Mouse (Mus musculus): Measurements from ENCODE around the gene Scaf11. TPM values are rescaled to one million over a fixed set of nuclear protein-coding genes. Genes with fewer than 3 reads are reported as not detected.

The Scaf11 gene
- polyA plus RNA-seq, 1 experiment = 11.6 TPM

GRCm38 (mm10) chr15:96408717-96409121 lies 51.9 kb downstream of the Scaf11 start:
- 77% methylated on average over 6 of the region's 6 CpGs for WGBS
- DNase-seq (ENCODE audit: low read depth, low spot score) = no peak

- 29% methylated on average over 2 of the region's 2 CpGs for WGBS
- no peak for DNase-seq (ENCODE audit: low read depth, low spot score)
These were observed 53.5 kb downstream of the Scaf11 start for GRCm38 (mm10) chr15:96407151-96407550.

DNA sequence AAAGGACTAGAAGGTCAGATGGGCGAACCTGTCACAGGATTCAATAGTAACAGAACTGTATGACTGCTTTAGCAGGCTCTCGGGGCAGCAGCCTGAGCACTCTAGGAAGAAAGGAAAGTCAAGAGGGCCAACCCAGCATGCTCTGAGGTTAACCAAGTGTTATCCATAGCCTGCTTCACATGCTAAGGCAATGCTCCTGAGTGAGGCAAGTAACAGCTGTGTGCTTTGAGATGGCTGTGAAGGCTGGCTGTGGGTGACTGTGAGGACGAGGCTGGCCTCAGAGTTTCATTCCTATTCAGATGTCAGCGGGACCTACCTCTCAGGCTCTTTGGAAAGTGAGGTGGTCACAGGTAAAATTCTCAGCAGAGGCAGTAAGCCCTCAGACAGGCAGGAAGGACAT lies 54.4 kb downstream of the Scaf11 start:
- 89% methylated on average over 4 of the region's 4 CpGs for WGBS
- DNase-seq (ENCODE audit: low read depth, low spot score) = no peak

GRCm38 (mm10) chr15:96405548-96405947 lies 55.1 kb downstream of the Scaf11 start:
- 73% methylated on average over 5 of the region's 5 CpGs for WGBS
- no peak for DNase-seq (ENCODE audit: low read depth, low spot score)

GRCm38 (mm10) chr15:96398333-96398732 lies 62.3 kb downstream of the Scaf11 start:
- 88% methylated on average over 10 of the region's 10 CpGs for WGBS

DNA sequence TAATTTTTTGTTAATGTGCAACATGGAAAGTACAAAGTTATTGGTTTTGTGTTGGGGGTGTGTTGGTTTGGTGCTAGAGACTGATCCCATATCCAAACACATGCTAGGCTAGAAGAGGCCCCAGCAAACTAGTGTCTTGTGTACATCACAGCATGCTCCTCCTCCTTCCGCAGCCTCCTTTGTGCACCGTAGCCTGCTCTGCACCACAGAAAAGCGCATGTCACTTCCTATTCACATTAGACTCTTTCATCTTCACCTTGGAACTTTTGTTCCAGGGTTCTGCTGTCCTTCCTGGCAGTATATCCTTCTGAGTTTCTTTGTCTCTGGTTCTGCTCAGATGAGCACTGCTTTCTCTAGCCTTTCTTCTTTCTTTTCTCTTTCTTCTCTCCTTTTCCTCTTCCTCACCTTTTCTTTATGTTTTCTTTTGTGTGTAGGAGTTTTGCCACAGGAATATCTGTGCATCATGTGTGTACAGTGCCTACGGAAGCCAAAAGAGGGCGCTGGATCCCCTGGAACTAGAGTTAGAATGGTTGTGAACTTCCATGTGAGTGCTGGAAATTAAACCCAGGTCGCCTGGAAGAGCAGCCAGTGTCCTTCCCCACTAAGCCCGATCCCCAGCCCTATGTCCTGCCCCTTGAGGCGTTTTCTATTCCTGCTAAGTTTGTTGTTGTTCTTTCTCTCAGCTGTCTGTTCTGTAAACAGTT lies 63.9 kb downstream of the Scaf11 start:
- DNase-seq (ENCODE audit: low read depth, low spot score) = no peak
- 85% methylated on average over 8 of the region's 8 CpGs for WGBS

More at GRCm38 (mm10) chr15:96398333-96398732, 62.3 kb downstream of the Scaf11 start:
- no peak for DNase-seq (ENCODE audit: low read depth, low spot score)

DNA sequence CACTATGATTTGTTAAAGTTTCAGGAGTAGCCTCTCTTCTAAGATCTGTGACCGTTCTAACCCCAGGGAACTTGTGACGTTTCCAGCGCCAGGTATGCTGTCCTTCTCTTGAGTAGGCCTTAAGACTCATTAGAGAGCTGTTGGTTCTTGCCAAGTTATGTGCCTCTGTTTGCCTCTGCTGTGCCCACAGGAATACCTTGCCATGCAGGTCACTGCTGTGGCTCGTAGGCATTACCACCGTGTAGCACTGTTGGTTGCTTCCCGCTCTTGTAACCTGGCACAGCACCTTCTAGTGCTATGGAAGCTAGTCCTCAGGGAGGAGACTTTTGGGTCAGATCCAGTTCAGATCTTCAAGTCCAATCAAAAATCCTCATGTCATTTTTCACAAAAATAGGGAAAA lies 65.6 kb downstream of the Scaf11 start:
- WGBS = 98% methylated on average over 6 of the region's 6 CpGs
- no peak for DNase-seq (ENCODE audit: low read depth, low spot score)

DNA sequence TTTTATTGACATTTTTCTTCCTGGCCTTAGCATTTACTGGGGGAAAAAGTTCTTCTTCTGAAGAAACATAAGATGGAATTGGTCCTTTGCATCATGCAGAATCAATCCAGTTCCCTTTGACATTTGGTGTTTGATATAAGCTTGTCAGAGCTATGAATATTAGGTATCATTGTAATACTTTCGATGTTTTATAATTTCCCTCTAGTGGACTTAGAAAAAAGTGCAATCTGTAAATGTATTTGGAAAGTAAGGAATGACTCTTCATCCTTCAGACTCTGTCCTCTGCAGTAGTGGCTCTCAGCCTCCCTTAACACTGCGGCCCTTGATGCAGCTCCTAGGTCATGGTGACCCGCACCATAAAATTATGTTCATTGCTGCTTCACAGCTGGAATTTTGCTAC lies 67.8 kb downstream of the Scaf11 start:
- no peak for DNase-seq (ENCODE audit: low read depth, low spot score)

GRCm38 (mm10) chr15:96388565-96388964 lies 72.1 kb downstream of the Scaf11 start:
- 89% methylated on average over 1 of the region's 1 CpGs for WGBS
- DNase-seq (ENCODE audit: low read depth, low spot score) = no peak

More for the DNA sequence above, 67.8 kb downstream of the Scaf11 start:
- 92% methylated on average over 3 of the region's 3 CpGs for WGBS

DNA sequence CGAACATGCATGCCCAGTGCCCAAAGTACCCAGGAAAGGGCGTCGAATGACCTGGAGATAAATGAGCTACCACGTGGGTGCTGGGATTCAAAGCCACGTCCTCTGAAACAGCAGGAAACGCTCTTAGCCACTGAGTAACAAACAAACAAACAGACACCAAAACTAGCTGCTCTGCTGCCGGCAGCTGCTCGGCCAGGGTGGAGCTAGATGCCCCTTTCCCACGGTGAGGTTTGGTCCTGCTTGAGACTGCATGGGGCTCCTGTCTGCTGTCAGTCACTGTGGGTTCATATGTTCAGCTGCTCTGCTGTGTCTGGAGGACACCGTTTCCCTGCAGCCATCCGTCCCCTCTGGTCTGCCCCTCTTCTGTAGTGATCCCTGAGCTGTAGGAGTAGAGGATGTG lies 78.4 kb downstream of the Scaf11 start:
- 85% methylated on average over 11 of the region's 11 CpGs for WGBS
- DNase-seq (ENCODE audit: low read depth, low spot score) = no peak

DNA sequence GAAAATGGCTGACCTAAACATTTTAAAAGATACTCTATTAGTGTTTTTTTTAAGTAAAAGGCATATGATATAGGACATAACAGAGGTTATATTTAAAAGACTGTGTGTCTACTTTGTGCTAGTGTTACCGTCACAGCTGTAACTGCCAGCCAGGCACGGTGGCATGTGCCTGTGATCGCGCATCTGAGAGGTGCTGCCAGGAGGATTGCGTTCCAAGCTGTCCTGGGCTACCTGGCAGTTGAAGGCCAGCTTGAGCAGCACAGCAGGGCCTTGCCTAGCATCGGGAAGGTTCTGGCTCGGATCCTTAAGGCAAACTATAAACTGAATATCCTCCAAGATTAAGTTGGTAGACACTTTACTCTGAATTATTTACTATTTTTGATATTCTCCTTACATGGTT lies 82.9 kb downstream of the Scaf11 start:
- no peak for DNase-seq (ENCODE audit: low read depth, low spot score)
- 88% methylated on average over 7 of the region's 7 CpGs for WGBS

DNA sequence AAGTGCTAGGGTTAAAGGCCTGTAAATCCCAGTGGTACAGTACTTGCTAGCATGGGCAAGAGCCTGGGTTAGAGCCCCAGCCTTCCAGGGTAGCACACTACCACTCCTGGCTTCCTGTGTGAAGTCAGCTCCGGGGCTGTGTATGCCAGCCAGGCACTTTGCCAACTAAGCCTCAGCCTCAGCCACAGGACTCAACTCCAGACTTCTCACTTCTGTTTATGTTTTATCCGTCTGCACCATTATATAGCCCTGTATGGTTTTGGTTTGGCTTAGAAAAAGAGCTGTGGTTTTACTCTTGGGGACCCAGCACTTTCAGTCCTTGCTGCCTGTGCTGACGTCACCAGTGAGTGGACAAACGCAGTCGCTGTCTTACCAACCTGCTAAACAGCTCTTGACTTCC lies 83.4 kb downstream of the Scaf11 start:
- WGBS = 63% methylated on average over 5 of the region's 5 CpGs
- no peak for DNase-seq (ENCODE audit: low read depth, low spot score)

- no peak for DNase-seq (ENCODE audit: low read depth, low spot score)
- 80% methylated on average over 2 of the region's 2 CpGs for WGBS
These were observed 84.4 kb downstream of the Scaf11 start for GRCm38 (mm10) chr15:96376214-96376613.

DNA sequence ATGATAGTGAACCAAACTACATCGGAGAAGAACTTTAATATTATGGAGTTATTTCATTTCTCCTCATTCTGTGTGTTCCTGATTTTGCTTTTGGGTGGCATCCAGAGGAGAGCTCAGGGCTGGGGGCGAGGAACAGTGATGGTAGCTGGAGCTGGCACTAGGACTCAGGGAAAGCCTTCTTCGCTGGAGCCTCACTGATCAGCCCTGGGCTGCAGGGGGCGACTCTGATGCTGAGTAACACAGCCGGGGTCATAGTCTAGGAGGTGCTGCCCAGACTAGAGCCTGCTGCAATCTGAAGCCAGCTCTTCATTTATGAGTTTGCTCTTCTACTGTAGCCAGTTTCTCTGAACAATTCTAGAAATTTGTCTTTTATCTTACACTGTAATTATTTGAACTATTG lies 87.5 kb downstream of the Scaf11 start:
- DNase-seq (ENCODE audit: low read depth, low spot score) = no peak
- WGBS = 80% methylated on average over 5 of the region's 5 CpGs

GRCm38 (mm10) chr15:96372628-96373027 lies 88.0 kb downstream of the Scaf11 start:
- WGBS = 83% methylated on average over 6 of the region's 6 CpGs
- no peak for DNase-seq (ENCODE audit: low read depth, low spot score)

DNA sequence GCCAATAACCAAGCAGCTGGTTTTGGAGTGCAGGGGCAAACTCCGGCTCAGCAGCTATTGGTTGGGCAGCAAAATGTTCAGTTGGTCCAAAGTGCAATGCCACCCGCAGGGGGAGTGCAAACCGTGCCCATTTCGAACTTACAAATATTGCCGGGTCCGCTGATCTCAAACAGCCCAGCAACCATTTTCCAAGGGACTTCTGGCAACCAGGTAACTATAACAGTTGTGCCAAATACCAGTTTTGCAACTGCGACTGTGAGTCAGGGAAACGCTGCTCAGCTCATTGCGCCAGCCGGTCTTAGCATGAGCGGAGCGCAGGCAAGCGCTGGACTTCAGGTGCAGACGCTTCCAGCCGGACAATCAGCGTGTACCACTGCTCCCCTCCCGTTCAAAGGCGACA lies 89.3 kb downstream of the Scaf11 start:
- DNase-seq (ENCODE audit: low read depth, low spot score) = no peak
- 96% methylated on average over 18 of the region's 18 CpGs for WGBS

GRCm38 (mm10) chr15:96366176-96366963 lies 94.3 kb downstream of the Scaf11 start:
- WGBS = 79% methylated on average over 11 of the region's 11 CpGs
- no peak for DNase-seq (ENCODE audit: low read depth, low spot score)

GRCm38 (mm10) chr15:96365351-96365750 lies 95.3 kb downstream of the Scaf11 start:
- WGBS = 53% methylated on average over 3 of the region's 3 CpGs
- no peak for DNase-seq (ENCODE audit: low read depth, low spot score)
